Mouse (Mus musculus): ENCODE results near the gene Fuca1. TPM values are rescaled to one million over a fixed set of nuclear protein-coding genes. Genes with fewer than 3 reads are reported as not detected.
"Not testable (repeated sequence)": the region's sequence is repeated elsewhere in the genome, so short reads cannot be mapped to it uniquely, and the experiment has no call there.

Fuca1 gene
- total RNA-seq, 2 experiments from 2014 or later, result 34.0 to 39.0 TPM

GRCm38 (mm10) chr4:135967086-135967760 lies 46.7 kb downstream of the Fuca1 start:
- DNase-seq (ENCODE audit: low spot score in 2 of 2), result no peak
- intact Hi-C loops (cut with DNase I), result no loop called here

GRCm38 (mm10) chr4:135968271-135968869 lies 47.8 kb downstream of the Fuca1 start:
- intact Hi-C loops (cut with DNase I), result no loop called here
- no peak for DNase-seq (ENCODE audit: low spot score in 2 of 2)

GRCm38 (mm10) chr4:135969070-135969750 lies 48.7 kb downstream of the Fuca1 start:
- intact Hi-C loops (cut with DNase I), result no loop called here

GRCm38 (mm10) chr4:135970585-135970984 lies 50.0 kb downstream of the Fuca1 start:
- DNase-seq (ENCODE audit: low spot score in 2 of 2), result no peak
- intact Hi-C loops (cut with DNase I), result no loop called here

More at GRCm38 (mm10) chr4:135969070-135969750, 48.7 kb downstream of the Fuca1 start:
- no peak for DNase-seq (ENCODE audit: low spot score in 2 of 2)

- intact Hi-C loops (cut with DNase I), result no loop called here
- DNase-seq (ENCODE audit: low spot score in 2 of 2), result no peak
Observed at GRCm38 (mm10) chr4:135971805-135972555, 51.4 kb downstream of the Fuca1 start.

- peak; percentile 83 to 89 for DNase-seq (ENCODE audit: low spot score in 2 of 2)
Observed at GRCm38 (mm10) chr4:135972556-135972906, 52.0 kb downstream of the Fuca1 start, which contains the start of gene Lypla2. Gene Lypla2 (minus strand): TSS chr4:135972626.

GRCm38 (mm10) chr4:135972911-135973811 lies 52.6 kb downstream of the Fuca1 start:
- DNase-seq (ENCODE audit: low spot score in 2 of 2), result no peak
- intact Hi-C loops (cut with DNase I), result no loop called here

More at GRCm38 (mm10) chr4:135972556-135972906, 52.0 kb downstream of the Fuca1 start, which contains the start of gene Lypla2:
- intact Hi-C loops (cut with DNase I), result no loop called here

GRCm38 (mm10) chr4:135976146-135976545 lies 55.6 kb downstream of the Fuca1 start:
- no peak for DNase-seq (ENCODE audit: low spot score in 2 of 2)
- intact Hi-C loops (cut with DNase I), result no loop called here

GRCm38 (mm10) chr4:135980223-135980622 lies 59.7 kb downstream of the Fuca1 start:
- intact Hi-C loops (cut with DNase I); DNase-seq (ENCODE audit: low spot score in 2 of 2): not testable (repeated sequence)

GRCm38 (mm10) chr4:135981524-135982063 lies 61.1 kb downstream of the Fuca1 start:
- intact Hi-C loops (cut with DNase I), result no loop called here
- DNase-seq (ENCODE audit: low spot score in 2 of 2), result peak; percentile 77

GRCm38 (mm10) chr4:135984556-135984955 lies 64.0 kb downstream of the Fuca1 start:
- intact Hi-C loops (cut with DNase I), result no loop called here
- DNase-seq (ENCODE audit: low spot score in 2 of 2), result no peak

GRCm38 (mm10) chr4:135985193-135985592 lies 64.7 kb downstream of the Fuca1 start:
- DNase-seq (ENCODE audit: low spot score in 2 of 2), result no peak
- intact Hi-C loops (cut with DNase I), result no loop called here

- no peak for DNase-seq (ENCODE audit: low spot score in 2 of 2)
- intact Hi-C loops (cut with DNase I), result no loop called here
Observed at GRCm38 (mm10) chr4:135985769-135986168, 65.2 kb downstream of the Fuca1 start.

- no peak for DNase-seq (ENCODE audit: low spot score in 2 of 2)
- intact Hi-C loops (cut with DNase I), result no loop called here
Observed at GRCm38 (mm10) chr4:135986301-135986942, 65.9 kb downstream of the Fuca1 start.

GRCm38 (mm10) chr4:135986943-135987710 lies 66.6 kb downstream of the Fuca1 start, which contains the start of gene Pithd1:
Gene Pithd1 (minus strand): TSS chr4:135987264.
- intact Hi-C loops (cut with DNase I), result no loop called here
- DNase-seq (ENCODE audit: low spot score in 2 of 2), result peak; percentile 91 to 95

GRCm38 (mm10) chr4:135987714-135988113 lies 67.2 kb downstream of the Fuca1 start:
- intact Hi-C loops (cut with DNase I), result no loop called here
- no peak for DNase-seq (ENCODE audit: low spot score in 2 of 2)
